Mouse (Mus musculus): ENCODE measurements around the gene March4. TPM values are rescaled to one million over a fixed set of nuclear protein-coding genes. Genes with fewer than 3 reads are reported as not detected.

Gene March4
- total RNA-seq (2023) = 0.09 TPM in 1 of 2 replicates, not detected in the other

DNA sequence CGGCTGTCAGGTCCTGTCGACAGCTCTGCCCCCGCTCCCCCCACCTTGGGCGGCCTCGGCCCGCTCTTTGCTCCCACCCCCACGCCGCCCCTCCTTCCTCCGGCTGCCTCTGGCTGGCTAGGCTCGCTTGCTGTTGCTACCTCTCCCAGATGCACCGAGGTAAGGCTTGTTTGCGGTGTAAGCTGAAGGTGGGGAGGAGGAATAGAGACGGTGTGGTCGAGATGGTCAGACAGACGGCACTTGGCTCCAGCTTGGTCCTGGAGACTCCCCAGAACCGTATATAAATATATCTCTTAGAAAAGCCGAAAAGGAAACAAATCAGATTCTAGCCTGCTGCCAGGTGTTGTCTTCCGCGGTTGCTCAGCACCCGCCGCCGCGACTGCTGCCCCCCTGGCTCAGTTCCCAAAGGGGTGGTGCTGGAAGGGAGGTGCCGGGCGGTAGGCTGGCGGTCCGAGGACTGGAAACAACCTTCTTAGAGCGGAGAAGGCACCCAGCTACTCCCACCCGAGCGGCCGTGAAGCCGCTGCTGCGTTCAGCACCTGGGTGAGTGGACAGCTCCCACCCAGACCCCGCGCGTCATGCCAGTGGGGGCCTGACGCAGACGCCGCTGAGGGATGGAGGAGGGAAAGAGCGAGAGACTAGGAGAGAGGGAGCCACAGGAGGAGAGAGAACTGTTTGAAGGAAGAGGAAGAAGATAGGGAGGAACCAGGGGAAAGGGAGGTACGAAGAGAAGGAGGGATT is at the start of gene March4:
TSS of gene March4 (minus strand) at position 320 of the 741 bp plus-strand sequence.

DNA sequence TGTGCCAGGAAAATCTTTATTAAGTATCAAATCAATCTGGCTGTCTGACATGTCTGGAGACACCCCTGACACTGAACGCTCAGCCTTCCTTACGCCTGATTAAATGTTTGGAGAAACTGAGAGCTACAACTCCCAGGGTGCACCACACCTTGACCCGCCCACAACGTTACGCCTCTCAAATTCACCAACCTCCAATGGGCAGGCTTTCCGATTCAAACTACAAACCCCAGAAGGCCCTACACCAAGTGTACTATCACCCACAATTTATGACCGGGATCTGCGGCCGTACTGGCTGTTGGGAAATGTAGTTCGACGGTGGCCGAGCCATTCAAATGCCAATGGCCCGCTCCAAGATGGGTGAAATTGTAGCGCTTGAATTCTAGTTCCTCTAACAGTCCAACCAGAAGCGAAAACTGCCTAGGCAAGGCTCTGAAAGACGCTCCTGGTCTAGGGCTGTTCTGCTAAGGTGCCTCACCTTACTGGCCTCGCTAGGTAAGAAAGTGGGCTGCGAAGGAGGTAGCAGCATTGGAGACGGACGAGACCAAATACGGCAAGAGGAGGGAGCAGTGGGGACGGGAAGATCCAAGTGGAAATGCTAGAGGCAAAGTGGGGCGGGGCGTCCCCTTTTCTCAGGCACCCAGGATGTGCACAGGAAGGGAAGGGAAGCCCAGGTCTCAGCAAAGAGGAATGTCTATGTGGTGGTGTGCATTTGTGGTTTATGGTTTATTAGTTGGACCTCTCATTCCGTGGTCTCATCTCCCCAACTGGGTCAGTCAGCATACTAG is 46.4 kb upstream of the March4 start, which contains the start of gene Smarcal1:
TSS of gene Smarcal1 (plus strand) at position 305 of the 785 bp plus-strand sequence.

Other genes with a start within 250 kb of the March4 start
- gene Xrcc5, start 229.5 kb downstream of the March4 start, total RNA-seq (2023) = 0.34 and 0.69 TPM in 2 replicates
- 18.0 and 21.5 TPM in 2 replicates for gene Smarcal1, start 46.3 kb upstream of the March4 start, total RNA-seq (2023)
- gene Ankar, start 163.6 kb upstream of the March4 start, total RNA-seq (2023) = not detected in 2 replicates
- gene Rpl37a, start 174.4 kb upstream of the March4 start, total RNA-seq (2023) = 650 and 662 TPM in 2 replicates